Mouse (Mus musculus) C2C12 (cell line): Measurements from ENCODE around the gene Sun1.

Experiments used
- CTCF ChIP-seq: IDR thresholded peaks from one replicate; pipeline ENCODE4 v1.5.1; 2011; ENCODE audit not compliant: control insufficient read depth, insufficient read depth, insufficient read length
- MYOG ChIP-seq: IDR thresholded peaks from one replicate; pipeline ENCODE4 v1.6.1; 2011; ENCODE audit not compliant: control insufficient read depth, insufficient read length; ENCODE audit errors: extremely low read depth

DNA sequence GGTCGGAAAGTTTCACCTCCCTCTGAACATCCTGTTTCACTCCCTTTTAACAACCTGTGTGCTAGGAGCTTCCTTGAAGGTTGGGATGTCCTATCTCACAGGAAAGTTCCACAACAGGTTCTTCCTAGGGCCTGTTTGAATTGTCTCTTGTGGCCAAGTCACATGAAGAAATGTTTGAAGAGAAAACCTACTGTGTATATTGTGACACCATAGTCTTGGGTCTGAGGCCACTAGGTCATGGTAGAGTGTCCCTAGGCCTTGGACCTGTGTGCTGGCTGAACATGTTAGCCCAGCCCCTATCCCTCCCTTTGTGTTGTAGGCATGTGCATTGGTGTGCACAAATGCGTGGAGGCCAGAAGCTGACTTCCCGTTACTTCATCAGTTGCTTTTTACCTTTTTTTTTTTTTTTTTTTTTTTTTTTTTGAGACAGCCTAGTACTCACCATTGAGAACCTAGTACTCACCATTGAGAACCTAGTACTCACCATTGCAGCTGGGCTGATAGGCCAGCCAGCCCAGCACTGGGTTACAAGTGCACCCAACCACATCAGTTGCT is 55.9 kb downstream of the Sun1 start:
- no peak for TF ChIP-seq CTCF
- no peak for TF ChIP-seq MYOG
